Mouse (Mus musculus): ENCODE measurements around the gene Ppp2r3a. TPM values are rescaled to one million over a fixed set of nuclear protein-coding genes. Genes with fewer than 3 reads are reported as not detected.
A peak's percentile ranks its signal among the peaks of the same experiment; 100 is the strongest.

The Ppp2r3a gene
- total RNA-seq (2012; rRNA removed) (1.1 and 2.2 TPM in 2 replicates), polyA plus RNA-seq (2012; ENCODE audit: insufficient read depth in 1 of 2, insufficient read length in 2 of 2, low read depth in 1 of 2, low replicate concordance in 2 of 2, missing spikeins in 1 of 2) (1 to 10 TPM in 1 of 2 experiments, not detected in 1; 3.0 TPM)

- Histone ChIP-seq H3K36me3 (ENCODE audit: control insufficient read depth in 1 of 2, insufficient read depth in 2 of 2, low read length in 2 of 2) (peaks cover 0 to 6% of the 10 kb centered on the region in 2 experiments; a peak in 2 of 4 replicates), H3K9me3 (replicated peaks; ENCODE audit: insufficient read depth, low read length) (no peaks in the 10 kb centered on the region), H3K9ac (ENCODE audit: control insufficient read depth, low read depth, low read length, poor library complexity, severe bottlenecking) (peak within 1 kb of the TSS; percentile 77), H3K4me3 (ENCODE audit: control insufficient read depth in 1 of 2, insufficient read depth in 1 of 2, low read depth in 2 of 2, low read length in 2 of 2) (peak within 1 kb of the TSS; percentile 67 to 97), H3K27ac (ENCODE audit: control insufficient read depth, low read depth, low read length) (no peak within 1 kb of the TSS), H3K79me2 (ENCODE audit: control insufficient read depth, insufficient read depth, low read length, poor library complexity) (no peaks in the 10 kb centered on the region), H3K27me3 (ENCODE audit: control insufficient read depth in 1 of 2, insufficient read depth in 2 of 2, low read length in 2 of 2) (no peaks in the 10 kb centered on the region), H3K4me1 (ENCODE audit: control insufficient read depth in 1 of 2, insufficient read depth in 2 of 2, low read length in 2 of 2) (peaks cover 9 to 12% of the 10 kb centered on the region in 2 experiments; a peak in 2 of 4 replicates)
- DNase-seq (ENCODE audit: low read depth, low spot score): peak; percentile 92
- TF ChIP-seq MAX (IDR thresholded peaks at IDR 0.05; ENCODE audit: low read length) (no peak), ZNF384 (IDR thresholded peaks at IDR 0.05; ENCODE audit: low read depth, low read length) (peak; percentile 24; the same call in 1 of the 2 replicates), UBTF (IDR thresholded peaks at IDR 0.05; ENCODE audit: borderline replicate concordance, insufficient read depth, low read depth, low read length) (no peak), MXI1 (IDR thresholded peaks at IDR 0.05; ENCODE audit: low read depth, low read length) (peak; percentile 59; the same call in 1 of the 2 replicates), ELF1 (IDR thresholded peaks at IDR 0.05; ENCODE audit: low read depth, low read length) (0 out of 2 replicates have a peak, but pooled peaks have one; percentile 40), EP300 (IDR thresholded peaks at IDR 0.05; ENCODE audit: low read depth in 1 of 2, low read length in 2 of 2) (peak in 1 of 2 experiments; percentile 40; a peak in 1 of 4 replicates), TAL1 (IDR thresholded peaks at IDR 0.05; ENCODE audit: low read length) (no peak), GATA1 (IDR thresholded peaks at IDR 0.05; ENCODE audit: low read depth, low read length) (no peak), RCOR1 (IDR thresholded peaks at IDR 0.05; ENCODE audit: low read depth, low read length) (peak; percentile 95), ZKSCAN1 (IDR thresholded peaks at IDR 0.05; ENCODE audit: low read depth, low read length) (peak; percentile 97), ETS1 (IDR thresholded peaks at IDR 0.05; ENCODE audit: low read depth, low read length) (0 out of 2 replicates have a peak, but pooled peaks have one; percentile 28), POLR2A (IDR thresholded peaks at IDR 0.05; ENCODE audit: control insufficient read depth in 1 of 2, insufficient read depth in 1 of 2, low read depth in 1 of 2, low read length in 2 of 2, poor library complexity in 1 of 2) (peak in 1 of 2 experiments; percentile 25; a peak in 1 of 4 replicates), SIN3A (IDR thresholded peaks at IDR 0.05; ENCODE audit: low read length) (peak; percentile 90), HCFC1 (IDR thresholded peaks at IDR 0.05; ENCODE audit: low read depth, low read length) (peak; percentile 65; the same call in 1 of the 2 replicates), TCF12 (IDR thresholded peaks at IDR 0.05; ENCODE audit: low read depth, low read length) (peak; percentile 55), MAZ (IDR thresholded peaks at IDR 0.05; ENCODE audit: low read depth, low read length) (peak; percentile 70; the same call in 1 of the 2 replicates), ZC3H11A (IDR thresholded peaks at IDR 0.05; ENCODE audit: low read depth, low read length) (no peak)
These were observed at the start of gene Ppp2r3a for GRCm38 (mm10) chr9:101251644-101252337. Gene Ppp2r3a (minus strand): TSS chr9:101251795.

GRCm38 (mm10) chr9:101300441-101300935 is 48.9 kb upstream of the Ppp2r3a start:
- no peaks in the 10 kb centered on the region for H3K4me1 ChIP-seq (ENCODE audit: control insufficient read depth in 1 of 2, insufficient read depth in 2 of 2, low read length in 2 of 2)
- no peaks in the 10 kb centered on the region for H3K9me3 ChIP-seq (replicated peaks; ENCODE audit: insufficient read depth, low read length)
- no peaks in the 10 kb centered on the region for H3K36me3 ChIP-seq (ENCODE audit: control insufficient read depth in 1 of 2, insufficient read depth in 2 of 2, low read length in 2 of 2)
- no peaks in the 10 kb centered on the region; a peak in 1 of 4 replicates for H3K27me3 ChIP-seq (ENCODE audit: control insufficient read depth in 1 of 2, insufficient read depth in 2 of 2, low read length in 2 of 2)
- no peaks in the 10 kb centered on the region for H3K79me2 ChIP-seq (ENCODE audit: control insufficient read depth, insufficient read depth, low read length, poor library complexity)
- TF ChIP-seq SIN3A (IDR thresholded peaks at IDR 0.05; ENCODE audit: low read length): no peak
- TF ChIP-seq POLR2AphosphoS5 (IDR thresholded peaks at IDR 0.05; ENCODE audit: borderline replicate concordance, low read depth, low read length): no peak
- no peak for TF ChIP-seq GABPA (IDR thresholded peaks at IDR 0.05; ENCODE audit: low read depth, low read length)
- no peak for TF ChIP-seq ETS1 (IDR thresholded peaks at IDR 0.05; ENCODE audit: low read depth, low read length)
- no peak for TF ChIP-seq RCOR1 (IDR thresholded peaks at IDR 0.05; ENCODE audit: low read depth, low read length)
- TF ChIP-seq MAX (IDR thresholded peaks at IDR 0.05; ENCODE audit: low read length): no peak
- TF ChIP-seq NELFE (IDR thresholded peaks at IDR 0.05; ENCODE audit: low read depth, low read length): no peak
- TF ChIP-seq NRF1 (IDR thresholded peaks at IDR 0.05; ENCODE audit: insufficient read depth, low read depth, low read length, poor library complexity, severe bottlenecking): no peak
- TF ChIP-seq E2F4 (IDR thresholded peaks at IDR 0.05; ENCODE audit: borderline replicate concordance, low read depth, low read length): no peak
- TF ChIP-seq MAFK (IDR thresholded peaks at IDR 0.05; ENCODE audit: borderline replicate concordance, low read depth, low read length): no peak
- no peak for TF ChIP-seq MEF2A (IDR thresholded peaks at IDR 0.05; ENCODE audit: extremely low read depth, insufficient replicate concordance, low read depth, low read length, poor library complexity, severe bottlenecking)
- no peak for TF ChIP-seq ZNF384 (IDR thresholded peaks at IDR 0.05; ENCODE audit: low read depth, low read length)
- TF ChIP-seq RAD21 (IDR thresholded peaks at IDR 0.05; ENCODE audit: low read depth, low read length): no peak
- TF ChIP-seq USF1 (IDR thresholded peaks at IDR 0.05; ENCODE audit: low read depth, low read length): no peak
- no peak for DNase-seq (ENCODE audit: low read depth, low spot score)
- H3K9ac ChIP-seq (ENCODE audit: control insufficient read depth, low read depth, low read length, poor library complexity, severe bottlenecking): no peak overlapping the region
- no peak overlapping the region for H3K4me3 ChIP-seq (ENCODE audit: control insufficient read depth in 1 of 2, insufficient read depth in 1 of 2, low read depth in 2 of 2, low read length in 2 of 2)
- H3K27ac ChIP-seq (ENCODE audit: control insufficient read depth, low read depth, low read length): no peak overlapping the region
